Mouse (Mus musculus) hematopoietic stem cell, adult 5-6 weeks (primary cell): ENCODE measurements around the gene 4933407L21Rik. TPM values are rescaled to one million over a fixed set of nuclear protein-coding genes. Genes with fewer than 3 reads are reported as not detected.
A peak's percentile ranks its signal among the peaks of the same experiment; 100 is the strongest.

Experiments used
- ATAC-seq, 2 experiments: fragments of 125-278 bp in 1 of 2; replicated peaks in 1 of 2; 2 replicates each; pipeline ENCODE4 v1.8.0; 2016 to 2017; ENCODE audit warnings: inconsistent platforms in 2 of 2, mild to moderate bottlenecking in 2 of 2, moderate number of reproducible peaks in 2 of 2, low read depth in 1 of 2, moderate TSS enrichment in 1 of 2; ENCODE audit not compliant: low FRiP score in 2 of 2, poor library complexity in 2 of 2, severe bottlenecking in 2 of 2, insufficient read depth in 1 of 2, low TSS enrichment in 1 of 2
- total RNA-seq: library from RNA; stranded (forward); fragments of 172-1452, 232-1000 nt; gene quantifications from 2 replicates; pipeline ENCODE4 v1.2.3, GENCODE M21; 2017

Gene 4933407L21Rik
- total RNA-seq, 1 experiment from 2014 or later, result not detected

DNA sequence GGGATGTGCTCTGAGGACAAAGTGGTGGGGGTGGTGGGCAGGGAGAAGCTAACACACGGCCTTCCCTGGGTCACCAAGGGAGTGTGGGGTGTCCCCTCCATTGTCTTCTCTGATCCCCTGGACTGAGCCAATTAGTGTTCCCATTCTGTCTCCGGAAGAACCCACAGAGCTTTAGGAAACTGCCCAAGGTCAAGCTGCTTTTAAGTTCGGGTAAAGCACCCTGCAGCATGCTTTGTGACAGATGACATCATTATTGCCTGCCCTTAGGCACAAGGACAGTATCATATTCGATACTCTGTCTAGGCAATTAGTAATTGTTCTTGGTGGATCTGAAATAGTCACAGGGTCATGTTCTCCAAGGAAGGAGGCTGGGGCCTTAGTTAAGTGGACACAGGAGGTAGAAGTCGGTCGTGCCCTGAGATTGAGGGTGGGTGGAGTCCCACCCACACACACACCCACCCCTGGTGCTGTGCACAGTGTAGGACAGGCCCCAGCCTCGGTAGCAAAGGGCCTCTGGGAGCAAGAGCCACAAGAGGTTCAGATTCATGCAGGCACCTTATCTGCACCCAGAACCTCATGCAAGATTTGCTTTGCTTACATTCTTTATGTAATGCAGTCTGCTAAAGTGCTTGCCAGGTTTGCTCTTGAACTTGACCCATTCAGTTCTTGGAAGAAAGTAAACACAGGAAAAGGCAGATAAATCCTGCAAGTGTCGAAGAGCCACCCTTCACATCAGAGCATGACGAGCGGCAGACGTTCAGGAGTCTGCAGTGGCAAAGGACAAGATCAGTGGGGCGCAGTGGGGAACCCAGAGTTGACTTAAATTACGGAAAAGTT is 19.3 kb upstream of the 4933407L21Rik start:
- ATAC-seq, result no peak

DNA sequence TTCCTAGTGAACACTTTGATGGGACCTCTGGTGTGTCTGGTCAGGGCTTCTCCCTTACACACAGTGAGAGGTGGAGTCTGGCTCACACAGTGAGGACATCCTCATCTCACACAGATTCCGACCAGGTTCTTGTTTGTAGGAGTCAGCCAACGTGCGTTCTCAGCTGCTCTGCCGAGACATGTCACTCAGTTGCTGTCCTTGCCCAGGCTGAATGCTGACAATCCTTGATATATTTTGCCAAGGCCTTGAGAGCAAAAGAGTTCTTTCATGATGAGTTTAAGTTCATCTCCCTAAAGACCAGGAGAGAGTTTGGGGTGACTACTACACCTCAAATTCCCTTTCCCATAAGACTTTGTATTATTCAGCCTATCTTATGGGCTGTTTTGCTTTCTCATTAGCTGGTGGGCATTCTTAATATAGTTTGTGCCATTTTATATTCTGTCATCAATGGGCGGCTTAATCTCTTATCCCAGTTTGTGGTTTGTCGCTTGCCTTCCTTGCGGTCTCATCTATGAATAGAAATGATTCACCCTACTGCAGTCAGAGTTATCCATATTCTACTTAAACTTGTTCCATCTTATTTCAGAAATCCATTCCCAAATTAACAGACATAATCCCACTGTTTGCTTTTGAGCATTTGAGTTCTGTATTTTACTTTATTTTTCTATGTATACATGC is 15.1 kb upstream of the 4933407L21Rik start:
- no peak for ATAC-seq

DNA sequence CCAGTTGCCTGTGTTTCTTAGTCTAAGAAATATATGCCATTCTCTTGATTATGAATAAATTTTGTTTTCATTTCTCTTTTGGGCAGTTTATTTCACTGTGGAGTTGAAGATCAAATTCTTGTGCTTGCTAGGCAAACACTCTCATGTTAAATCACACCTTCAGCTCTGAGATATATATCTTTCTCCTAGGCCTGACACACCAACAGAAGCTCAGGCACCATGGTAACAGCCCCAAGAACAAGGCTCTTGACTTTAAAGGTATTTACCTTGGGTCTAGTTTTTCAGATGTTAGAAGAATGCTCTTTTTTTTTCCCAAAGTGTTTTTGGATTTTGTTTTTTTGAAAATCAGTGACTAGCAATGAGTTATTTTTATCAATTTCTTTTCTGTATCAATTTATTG is 12.4 kb upstream of the 4933407L21Rik start:
- ATAC-seq, result no peak

DNA sequence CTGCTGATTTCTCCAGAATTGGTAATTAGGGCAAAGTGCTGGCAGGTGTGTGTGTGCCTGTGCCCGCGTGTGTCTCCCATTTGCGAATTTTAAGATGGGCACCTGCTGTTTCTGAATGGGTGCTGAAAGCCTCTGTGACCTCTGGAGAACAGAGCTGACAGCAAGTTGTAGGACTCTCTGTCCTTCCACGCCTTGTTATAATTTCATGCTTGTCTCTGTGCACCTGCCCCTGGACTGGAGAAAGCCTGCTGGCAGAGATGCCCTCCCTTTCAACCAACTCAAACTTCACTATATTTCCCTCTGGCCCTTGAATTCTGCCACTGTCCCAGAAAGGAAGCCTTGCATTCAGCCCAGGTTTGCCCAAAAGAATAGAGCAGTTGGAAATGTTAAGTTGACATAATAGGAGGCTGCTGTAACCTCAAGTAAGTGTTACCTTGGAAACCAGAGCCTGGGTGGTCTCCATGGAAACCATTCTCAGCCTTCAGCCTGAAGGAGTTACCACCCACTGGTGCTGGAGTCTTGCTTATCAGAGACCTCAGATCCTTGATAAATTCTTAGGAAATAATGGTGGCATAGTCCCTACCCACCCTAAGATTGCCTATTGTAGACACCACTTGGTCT is 11.3 kb upstream of the 4933407L21Rik start:
- ATAC-seq, result no peak

DNA sequence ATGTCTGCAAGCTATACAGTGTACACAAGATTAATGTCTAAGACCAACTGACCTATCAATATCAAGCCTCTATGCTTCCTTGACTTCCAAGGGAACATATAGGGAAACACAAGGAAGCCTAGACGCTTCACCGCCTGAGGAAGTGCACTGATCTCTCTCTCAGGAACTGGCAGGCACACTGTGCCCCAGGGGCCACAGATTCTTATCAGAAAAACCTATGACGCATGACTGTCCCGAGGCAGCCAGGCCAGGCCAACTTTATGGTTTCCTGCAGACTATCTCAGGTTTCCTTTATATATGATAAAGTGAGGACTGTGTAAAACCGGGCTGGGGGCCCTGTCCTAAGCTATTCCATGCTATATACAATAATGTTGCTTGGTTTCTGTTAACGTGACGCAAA is 8.7 kb upstream of the 4933407L21Rik start:
- ATAC-seq, result peak; percentile 80 to 86

GRCm38 (mm10) chr1:85921725-85922124 is 6.6 kb upstream of the 4933407L21Rik start:
- ATAC-seq, result no peak

DNA sequence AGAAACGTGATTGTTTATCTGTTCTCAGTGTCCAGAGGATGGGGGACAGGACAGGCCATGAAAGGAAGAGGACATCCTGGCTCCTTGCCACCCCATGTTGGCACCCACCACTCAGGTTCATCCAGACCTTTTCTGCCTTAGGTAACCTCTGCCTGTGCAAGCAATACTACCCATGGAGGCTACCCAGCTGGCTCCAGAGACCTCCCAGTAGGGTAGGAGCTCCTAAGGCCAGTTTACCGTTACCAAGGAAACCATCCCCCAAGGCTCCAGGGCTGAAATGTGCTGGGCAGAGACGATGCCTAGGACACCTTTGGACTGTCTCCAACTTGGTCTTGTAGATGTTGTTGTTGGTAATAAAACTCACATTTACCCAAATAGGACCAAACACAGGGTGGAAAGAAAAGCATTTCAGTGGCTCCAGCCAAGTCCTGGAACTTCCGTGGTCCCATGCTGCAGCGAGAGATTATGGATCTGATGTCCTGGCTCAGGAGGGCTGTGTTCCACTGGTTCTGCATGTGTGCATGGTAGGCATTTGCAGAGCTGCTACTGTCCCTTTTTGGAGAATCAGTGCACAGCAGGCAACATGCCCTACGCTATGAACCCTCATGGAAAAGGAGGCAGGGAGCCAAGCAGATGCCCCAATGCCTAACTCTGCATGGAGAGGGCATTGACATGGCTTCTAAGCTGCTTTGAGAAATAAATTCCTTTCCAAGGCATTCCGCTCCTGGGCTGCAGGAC is 6.0 kb upstream of the 4933407L21Rik start:
- no peak for ATAC-seq

- no peak for ATAC-seq
Measured at GRCm38 (mm10) chr1:85922865-85923211, 5.4 kb upstream of the 4933407L21Rik start.

GRCm38 (mm10) chr1:85925183-85925582 is 3.1 kb upstream of the 4933407L21Rik start:
- no peak for ATAC-seq

GRCm38 (mm10) chr1:85928688-85929065 is 394 bp downstream of the 4933407L21Rik start:
- no peak for ATAC-seq

- ATAC-seq, result no peak
Measured at GRCm38 (mm10) chr1:85929406-85929805, 1.1 kb downstream of the 4933407L21Rik start.

GRCm38 (mm10) chr1:85931170-85931569 is 2.9 kb downstream of the 4933407L21Rik start:
- ATAC-seq, result no peak

- no peak for ATAC-seq
Measured at GRCm38 (mm10) chr1:85933226-85933625, 4.9 kb downstream of the 4933407L21Rik start.

GRCm38 (mm10) chr1:85933631-85934465 is 5.6 kb downstream of the 4933407L21Rik start:
- no peak for ATAC-seq

- no peak for ATAC-seq
Measured at GRCm38 (mm10) chr1:85934560-85934959, 6.3 kb downstream of the 4933407L21Rik start.

GRCm38 (mm10) chr1:85935148-85935852 is 7.0 kb downstream of the 4933407L21Rik start:
- peak; percentile 58 to 71; a peak in 2 of 4 replicates for ATAC-seq
